Comparison of ENCODE assay signal across 12 mouse cellular contexts in the genomic region with DNA sequence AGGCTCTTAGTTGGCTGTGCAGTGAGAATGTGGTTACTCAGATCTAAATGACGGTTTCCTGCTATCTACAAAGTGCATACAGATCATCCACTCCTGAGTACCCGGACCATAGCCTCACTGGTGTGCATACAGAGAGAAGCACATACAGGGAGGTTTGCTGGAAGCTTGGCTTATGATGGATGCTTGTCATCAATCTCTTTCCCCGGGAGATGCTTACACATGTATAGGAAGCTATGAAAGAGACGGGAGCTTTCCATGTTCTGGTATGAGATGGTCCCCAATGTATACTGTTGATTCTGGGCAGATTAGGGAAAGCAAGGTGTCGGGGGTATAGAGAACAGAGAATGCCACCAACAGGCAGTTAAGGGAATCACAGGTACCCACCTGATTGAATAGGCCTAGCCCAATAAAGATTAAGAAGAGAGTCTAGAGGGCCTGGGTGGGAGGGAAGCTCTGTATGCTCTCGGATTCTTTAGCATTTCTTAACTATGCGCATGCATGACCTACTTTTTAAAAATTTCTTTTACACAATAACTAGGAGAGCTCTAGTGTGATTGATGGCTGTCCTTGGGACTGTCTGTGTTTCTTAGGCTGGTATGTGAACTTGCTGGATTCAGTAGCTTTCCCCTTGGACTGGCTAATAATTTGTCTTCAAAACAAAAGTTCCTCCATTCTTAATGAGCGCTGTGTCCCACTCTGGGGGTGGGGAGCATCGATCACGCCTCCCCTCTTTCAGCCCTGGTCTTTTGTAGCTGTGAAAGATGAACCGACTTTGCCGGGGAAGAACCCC. TPM values are rescaled to one million over a fixed set of nuclear protein-coding genes. Genes with fewer than 3 reads are reported as not detected.
A peak's percentile ranks its signal among the peaks of the same experiment; 100 is the strongest.
DNase-seq lines count a peak whose midpoint lies in the region; ATAC-seq and TF ChIP-seq lines count a peak whose summit lies in the region.
"Had no signal": no experiment of that assay in that cellular context is flagged by ENCODE, and none has a peak within 500 bp of the region (broad histone marks: within the 10 kb centered on the region; RNA-seq: fewer than 3 reads in every experiment).

No protein-coding gene starts in this region.

- no peak for TF ChIP-seq EP300 in lung, postnatal 0 days (IDR thresholded peaks at IDR 0.05)

- peak; percentile 51 for TF ChIP-seq CTCF in lung, postnatal 0 days (IDR thresholded peaks at IDR 0.05)

- H3K4me3 ChIP-seq in embryonic facial prominence, embryonic 11.5 days (ENCODE audit: low read depth, low read length), result no peak overlapping the region
- no peak overlapping the region for H3K4me3 ChIP-seq in embryonic facial prominence, embryonic 10.5 days
- H3K4me3 ChIP-seq in lung, postnatal 0 days (ENCODE audit: low read depth, low read length), result no peak overlapping the region
- H3K4me3 ChIP-seq: forebrain, embryonic 13.5 days; limb, embryonic 13.5 days; myocyte had no signal

- 81% methylated on average over 12 of the region's 12 CpGs for WGBS in embryonic facial prominence, embryonic 11.5 days
- 84% methylated on average over 12 of the region's 12 CpGs for WGBS in embryonic facial prominence, embryonic 10.5 days
- WGBS in lung, postnatal 0 days, result 77% methylated on average over 12 of the region's 12 CpGs

- DNase-seq in embryonic facial prominence, embryonic 11.5 days (ENCODE audit: low spot score), result peak; percentile 9
- no peak for DNase-seq in embryonic facial prominence, embryonic 10.5 days (ENCODE audit: low spot score)
- DNase-seq in lung, postnatal 0 days (ENCODE audit: low spot score), result peak; percentile 15
- DNase-seq in lung, postnatal 36 days, result no peak
- DNase-seq in WW6 (ENCODE audit: low read depth, low spot score), result peak; percentile 29
- peak; percentile 55 for DNase-seq in thymus, postnatal 14 days
- DNase-seq in spleen, postnatal 4 days (ENCODE audit: low spot score in 2 of 2), result no peak
- DNase-seq: heart, adult 18-20 months had no signal

- H3K9ac ChIP-seq in embryonic facial prominence, embryonic 11.5 days (replicated peaks; ENCODE audit: low read length), result no peak overlapping the region
- no peak overlapping the region for H3K9ac ChIP-seq in lung, postnatal 0 days (replicated peaks; ENCODE audit: low read depth)
- H3K9ac ChIP-seq: forebrain, embryonic 13.5 days; limb, embryonic 13.5 days had no signal

- no peak for ATAC-seq in embryonic facial prominence, embryonic 11.5 days (replicated peaks; ENCODE audit: insufficient number of reproducible peaks, low FRiP score, low TSS enrichment, low read depth)
- ATAC-seq in lung, postnatal 0 days, result no peak
- ATAC-seq: forebrain, embryonic 13.5 days had no signal

- no peak overlapping the region for H3K4me2 ChIP-seq in embryonic facial prominence, embryonic 11.5 days (ENCODE audit: low read depth, low read length)
- no peak overlapping the region for H3K4me2 ChIP-seq in lung, postnatal 0 days (replicated peaks; ENCODE audit: low read depth, low read length)
- H3K4me2 ChIP-seq: forebrain, embryonic 13.5 days; limb, embryonic 13.5 days had no signal

- H3K9me3 ChIP-seq in embryonic facial prominence, embryonic 11.5 days (replicated peaks; ENCODE audit: control insufficient read depth, low read length), result no peaks in the 10 kb centered on the region
- no peaks in the 10 kb centered on the region for H3K9me3 ChIP-seq in embryonic facial prominence, embryonic 10.5 days
- no peaks in the 10 kb centered on the region for H3K9me3 ChIP-seq in lung, postnatal 0 days (ENCODE audit: low read length)
- H3K9me3 ChIP-seq: forebrain, embryonic 13.5 days had no signal

- no peaks in the 10 kb centered on the region for H3K36me3 ChIP-seq in embryonic facial prominence, embryonic 11.5 days (replicated peaks; ENCODE audit: control insufficient read depth, insufficient read depth, low read depth, low read length)
- H3K36me3 ChIP-seq in embryonic facial prominence, embryonic 10.5 days (replicated peaks), result no peaks in the 10 kb centered on the region
- H3K36me3 ChIP-seq in lung, postnatal 0 days (ENCODE audit: insufficient read depth, low read length), result no peaks in the 10 kb centered on the region
- H3K36me3 ChIP-seq: G1E; limb, embryonic 13.5 days had no signal

- H3K27me3 ChIP-seq in embryonic facial prominence, embryonic 11.5 days (ENCODE audit: control insufficient read depth, insufficient read depth, low read length), result no peaks in the 10 kb centered on the region
- no peaks in the 10 kb centered on the region for H3K27me3 ChIP-seq in embryonic facial prominence, embryonic 10.5 days (replicated peaks; ENCODE audit: low read depth, poor library complexity, severe bottlenecking)
- no peaks in the 10 kb centered on the region for H3K27me3 ChIP-seq in lung, postnatal 0 days (replicated peaks; ENCODE audit: insufficient read depth, low read length)
- H3K27me3 ChIP-seq: forebrain, embryonic 13.5 days; limb, embryonic 13.5 days had no signal

- H3K4me1 ChIP-seq in embryonic facial prominence, embryonic 11.5 days (ENCODE audit: control insufficient read depth, insufficient read depth, low read length), result no peaks in the 10 kb centered on the region
- H3K4me1 ChIP-seq in embryonic facial prominence, embryonic 10.5 days, result no peaks in the 10 kb centered on the region
- peaks cover 3% of the 10 kb centered on the region; the same call in 1 of the 2 replicates for H3K4me1 ChIP-seq in lung, postnatal 0 days (ENCODE audit: insufficient read depth, low read depth, low read length)
- H3K4me1 ChIP-seq: limb, embryonic 13.5 days had no signal

- no peak overlapping the region for H3K27ac ChIP-seq in embryonic facial prominence, embryonic 11.5 days (replicated peaks; ENCODE audit: low read depth, low read length)
- no peak overlapping the region for H3K27ac ChIP-seq in embryonic facial prominence, embryonic 10.5 days (replicated peaks)
- no peak overlapping the region for H3K27ac ChIP-seq in lung, postnatal 0 days (ENCODE audit: low read length)
- H3K27ac ChIP-seq: forebrain, embryonic 13.5 days; limb, embryonic 13.5 days had no signal

RNA-seq across cellular contexts. Expression of gene Mrpl35, which starts 56.7 kb away (rescaled TPM):
- 68.1 and 73.0 TPM in 2 replicates for polyA plus RNA-seq in embryonic facial prominence, embryonic 11.5 days (2014; fragmentation: Nextera tagmentation; extraction: Ambion mirVana)
- polyA plus RNA-seq in embryonic facial prominence, embryonic 10.5 days (2016; fragmentation: Nextera tagmentation; extraction: Ambion mirVana), result 70.8 and 71.8 TPM in 2 replicates
- 37.8 and 38.7 TPM in 2 replicates for polyA plus RNA-seq in lung, postnatal 0 days (2015; fragmentation: Nextera tagmentation; extraction: Ambion mirVana)

Comparison
In these comparisons a context has a peak if more than half of its experiments do, and no peak if none do; other contexts are left out.
1. DNase-seq: peak in embryonic facial prominence, embryonic 11.5 days (single experiment), lung, postnatal 0 days (single experiment), WW6 (single experiment) and thymus, postnatal 14 days (single experiment); none in embryonic facial prominence, embryonic 10.5 days (single experiment), lung, postnatal 36 days (single experiment) and spleen, postnatal 4 days (0 of 2).